Mouse (Mus musculus) MEL (cell line): ENCODE measurements around the gene Med11. TPM values are rescaled to one million over a fixed set of nuclear protein-coding genes. Genes with fewer than 3 reads are reported as not detected.

ENCODE experiments used
- DNase-seq: peaks from one replicate; pipeline ENCODE4 v3.0.0; 2011; ENCODE audit warnings: low read depth, low spot score
- H3K27ac ChIP-seq: 2 replicates; pipeline ENCODE4 v1.5.1; 2012; ENCODE audit warnings: low read depth, mild to moderate bottlenecking, control low read depth, low read length, moderate library complexity; ENCODE audit not compliant: control insufficient read depth
- H3K27me3 ChIP-seq, 2 experiments: fragments of 150-350 bp in 1 of 2; sonication (generic) in 1 of 2; 2 replicates each; pipeline ENCODE4 v1.6.1; 2012; ENCODE audit warnings: low read length in 2 of 2, mild to moderate bottlenecking in 2 of 2, improper control_type of control experiment in 1 of 2, moderate library complexity in 1 of 2; ENCODE audit not compliant: insufficient read depth in 2 of 2, control insufficient read depth in 1 of 2
- H3K36me3 ChIP-seq, 2 experiments: 2 replicates each; pipeline ENCODE4 v1.6.1; 2012 to 2014; ENCODE audit warnings: low read length in 2 of 2, improper control_type of control experiment in 1 of 2, inconsistent platforms in 1 of 2, mild to moderate bottlenecking in 1 of 2; ENCODE audit not compliant: insufficient read depth in 2 of 2, control insufficient read depth in 1 of 2
- H3K4me1 ChIP-seq, 2 experiments: fragments of 150-350 bp in 1 of 2; sonication (generic) in 1 of 2; 2 replicates each; pipeline ENCODE4 v1.6.1; 2012; ENCODE audit warnings: low read length in 2 of 2, improper control_type of control experiment in 1 of 2, mild to moderate bottlenecking in 1 of 2; ENCODE audit not compliant: insufficient read depth in 2 of 2, control insufficient read depth in 1 of 2
- H3K4me3 ChIP-seq, 2 experiments: fragments of 150-350 bp in 1 of 2; sonication (generic) in 1 of 2; 2 replicates each; pipeline ENCODE4 v1.5.1; 2012; ENCODE audit warnings: low read depth in 2 of 2, low read length in 2 of 2, mild to moderate bottlenecking in 2 of 2, moderate library complexity in 2 of 2, control low read depth in 1 of 2, improper control_type of control experiment in 1 of 2; ENCODE audit not compliant: control insufficient read depth in 1 of 2, insufficient read depth in 1 of 2
- H3K79me2 ChIP-seq: 2 replicates; pipeline ENCODE4 v1.6.1; 2012; ENCODE audit warnings: mild to moderate bottlenecking, low read length, moderate library complexity; ENCODE audit not compliant: control insufficient read depth, poor library complexity, insufficient read depth
- H3K9ac ChIP-seq: 2 replicates; pipeline ENCODE4 v1.6.1; 2012; ENCODE audit warnings: low read depth, mild to moderate bottlenecking, control low read depth, low read length, moderate library complexity; ENCODE audit not compliant: control insufficient read depth, poor library complexity, severe bottlenecking
- H3K9me3 ChIP-seq: fragments of 150-350 bp; sonication (generic); replicated peaks from 2 replicates; pipeline ENCODE4 v1.6.1; 2012; ENCODE audit warnings: mild to moderate bottlenecking, low read length, improper control_type of control experiment, moderate library complexity; ENCODE audit not compliant: insufficient read depth
- BHLHE40 ChIP-seq: IDR thresholded peaks from 2 replicates; pipeline ENCODE4 v1.6.1; 2012; ENCODE audit warnings: low read depth, mild to moderate bottlenecking, inconsistent platforms, low read length, improper control_type of control experiment, borderline replicate concordance
- CHD1 ChIP-seq: IDR thresholded peaks from 2 replicates; pipeline ENCODE4 v1.6.1; 2012; ENCODE audit warnings: low read depth, mild to moderate bottlenecking, inconsistent platforms, low read length, improper control_type of control experiment
- CHD2 ChIP-seq: IDR thresholded peaks from 2 replicates; pipeline ENCODE4 v1.6.1; 2011; ENCODE audit warnings: low read length, improper control_type of control experiment
- CTCF ChIP-seq, 3 experiments: IDR thresholded peaks in 2 of 3; conservative IDR thresholded peaks in 1 of 3; 2 replicates each; pipeline ENCODE4 v1.5.1; 2011 to 2012; ENCODE audit warnings: low read length in 3 of 3, low read depth in 2 of 3, mild to moderate bottlenecking in 2 of 3, improper control_type of control experiment in 1 of 3, inconsistent platforms in 1 of 3, mixed read lengths in 1 of 3, moderate library complexity in 1 of 3; ENCODE audit not compliant: control insufficient read depth in 1 of 3, insufficient read depth in 1 of 3, poor library complexity in 1 of 3, severe bottlenecking in 1 of 3
- ELF1 ChIP-seq: IDR thresholded peaks from 2 replicates; pipeline ENCODE4 v1.6.1; 2014; ENCODE audit warnings: low read depth, mild to moderate bottlenecking, inconsistent platforms, low read length, improper control_type of control experiment, moderate library complexity
- EP300 ChIP-seq, 2 experiments: IDR thresholded peaks; 2 replicates each; pipeline ENCODE4 v1.6.1; 2011; ENCODE audit warnings: improper control_type of control experiment in 2 of 2, low read length in 2 of 2, low read depth in 1 of 2, mild to moderate bottlenecking in 1 of 2
- ETS1 ChIP-seq: IDR thresholded peaks from 2 replicates; pipeline ENCODE4 v1.6.1; 2012; ENCODE audit warnings: low read depth, mild to moderate bottlenecking, inconsistent platforms, low read length, improper control_type of control experiment, moderate library complexity
- GABPA ChIP-seq: IDR thresholded peaks from 2 replicates; pipeline ENCODE4 v1.6.1; 2012; ENCODE audit warnings: low read depth, mild to moderate bottlenecking, inconsistent platforms, low read length, improper control_type of control experiment, moderate library complexity
- GATA1 ChIP-seq: IDR thresholded peaks from 2 replicates; pipeline ENCODE4 v1.6.1; 2011; ENCODE audit warnings: low read depth, low read length, improper control_type of control experiment
- HCFC1 ChIP-seq: IDR thresholded peaks from 2 replicates; pipeline ENCODE4 v1.6.1; 2012; ENCODE audit warnings: low read depth, mild to moderate bottlenecking, inconsistent platforms, low read length, improper control_type of control experiment, moderate library complexity
- KAT2A ChIP-seq: conservative IDR thresholded peaks from 2 replicates; pipeline ENCODE4 v1.6.1; 2012; ENCODE audit warnings: low read depth, low read length, improper control_type of control experiment, inconsistent platforms
- MAFK ChIP-seq: IDR thresholded peaks from 2 replicates; pipeline ENCODE4 v1.6.1; 2011; ENCODE audit warnings: low read depth, mild to moderate bottlenecking, low read length, improper control_type of control experiment, borderline replicate concordance
- MAZ ChIP-seq: IDR thresholded peaks from 2 replicates; pipeline ENCODE4 v1.6.1; 2012; ENCODE audit warnings: low read depth, mild to moderate bottlenecking, inconsistent platforms, low read length, improper control_type of control experiment
- MYB ChIP-seq: IDR thresholded peaks from 2 replicates; pipeline ENCODE4 v1.6.1; 2011; ENCODE audit warnings: mild to moderate bottlenecking, low read depth, low read length, improper control_type of control experiment
- MYC ChIP-seq: IDR thresholded peaks from 2 replicates; pipeline ENCODE4 v1.6.1; 2011; ENCODE audit warnings: low read depth, mild to moderate bottlenecking, low read length, improper control_type of control experiment, moderate library complexity
- NELFE ChIP-seq: IDR thresholded peaks from 2 replicates; pipeline ENCODE4 v1.6.1; 2011; ENCODE audit warnings: low read depth, low read length, improper control_type of control experiment
- NRF1 ChIP-seq: IDR thresholded peaks from 2 replicates; pipeline ENCODE4 v1.6.1; 2014; ENCODE audit warnings: low read depth, mild to moderate bottlenecking, inconsistent platforms, low read length, improper control_type of control experiment, moderate library complexity; ENCODE audit not compliant: poor library complexity, insufficient read depth, severe bottlenecking
- POLR2A ChIP-seq, 2 experiments: IDR thresholded peaks; 2 replicates each; pipeline ENCODE4 v1.6.1; 2011 to 2012; ENCODE audit warnings: low read length in 2 of 2, mild to moderate bottlenecking in 2 of 2, control low read depth in 1 of 2, improper control_type of control experiment in 1 of 2, low read depth in 1 of 2, moderate library complexity in 1 of 2; ENCODE audit not compliant: control insufficient read depth in 1 of 2, insufficient read depth in 1 of 2, poor library complexity in 1 of 2
- POLR2AphosphoS5 ChIP-seq: IDR thresholded peaks from 2 replicates; pipeline ENCODE4 v1.6.1; 2012; ENCODE audit warnings: low read depth, borderline replicate concordance, mild to moderate bottlenecking, inconsistent platforms, low read length, moderate library complexity, mixed read lengths
- RAD21 ChIP-seq: IDR thresholded peaks from 2 replicates; pipeline ENCODE4 v1.6.1; 2011; ENCODE audit warnings: mild to moderate bottlenecking, low read depth, low read length, improper control_type of control experiment
- RCOR1 ChIP-seq: IDR thresholded peaks from 2 replicates; pipeline ENCODE4 v1.6.1; 2012; ENCODE audit warnings: low read depth, mild to moderate bottlenecking, inconsistent platforms, low read length, improper control_type of control experiment
- SIN3A ChIP-seq: IDR thresholded peaks from 2 replicates; pipeline ENCODE4 v1.6.1; 2012; ENCODE audit warnings: low read length, improper control_type of control experiment, inconsistent platforms
- SMC3 ChIP-seq: IDR thresholded peaks from 2 replicates; pipeline ENCODE4 v1.6.1; 2011; ENCODE audit warnings: low read depth, low read length, improper control_type of control experiment
- TAL1 ChIP-seq: IDR thresholded peaks from 2 replicates; pipeline ENCODE4 v1.6.1; 2012; ENCODE audit warnings: mild to moderate bottlenecking, inconsistent platforms, low read length, moderate library complexity, mixed read lengths
- TBP ChIP-seq: IDR thresholded peaks from 2 replicates; pipeline ENCODE4 v1.8.0; 2011; ENCODE audit warnings: low read depth, low read length, improper control_type of control experiment
- TCF12 ChIP-seq: IDR thresholded peaks from 2 replicates; pipeline ENCODE4 v1.6.1; 2014; ENCODE audit warnings: low read depth, mild to moderate bottlenecking, inconsistent platforms, low read length, improper control_type of control experiment, moderate library complexity
- UBTF ChIP-seq: IDR thresholded peaks from 2 replicates; pipeline ENCODE4 v1.6.1; 2012; ENCODE audit warnings: low read depth, mild to moderate bottlenecking, inconsistent platforms, low read length, improper control_type of control experiment, moderate library complexity, borderline replicate concordance; ENCODE audit not compliant: insufficient read depth
- USF2 ChIP-seq, 2 experiments: IDR thresholded peaks; 2 replicates each; pipeline ENCODE4 v1.6.1; 2011 to 2012; ENCODE audit warnings: improper control_type of control experiment in 2 of 2, low read length in 2 of 2, borderline replicate concordance in 1 of 2, inconsistent platforms in 1 of 2, low read depth in 1 of 2, mild to moderate bottlenecking in 1 of 2; ENCODE audit not compliant: insufficient read depth in 1 of 2
- ZNF384 ChIP-seq: IDR thresholded peaks from 2 replicates; pipeline ENCODE4 v1.6.1; 2012; ENCODE audit warnings: low read depth, mild to moderate bottlenecking, inconsistent platforms, low read length, improper control_type of control experiment
- polyA plus RNA-seq, 2 experiments: library from polyadenylated mRNA; stranded (reverse) in 1 of 2; unstranded in 1 of 2; fragments of >175 nt in 1 of 2; fragments of >200 nt in 1 of 2; gene quantifications; 2 replicates each; pipeline versions ENCODE4 v1.2.1 to v1.2.4; 2012; ENCODE audit warnings: low replicate concordance in 2 of 2, low read depth in 1 of 2; ENCODE audit not compliant: insufficient read length in 2 of 2, insufficient read depth in 1 of 2, missing spikeins in 1 of 2
- total RNA-seq: library from RNA; depleted of rRNA; stranded (reverse); fragments of 300-350 nt; gene quantifications from 2 replicates; pipeline ENCODE4 v1.2.3, GENCODE M21; 2012

The Med11 gene
- total and polyA plus RNA-seq, 3 experiments: 40.0 to 43.0 TPM; not detected in 1

- peak; percentile 95 for TF ChIP-seq NRF1
- no peak for TF ChIP-seq CHD1
- no peak for TF ChIP-seq UBTF
- TF ChIP-seq GABPA: no peak
Observed at GRCm38 (mm10) chr11:70432048-70432894, 19.4 kb upstream of the Med11 start, which contains the start of gene Arrb2 (continued).

- Histone ChIP-seq H3K27ac (peak overlapping the region; percentile 88), H3K9ac (peak overlapping the region; percentile 88), H3K9me3 (no peaks in the 10 kb centered on the region), H3K27me3 (no peaks in the 10 kb centered on the region), H3K36me3 (peaks cover 0 to 38% of the 10 kb centered on the region in 2 experiments; a peak in 2 of 4 replicates), H3K4me3 (peak overlapping the region; percentile 64 to 80), H3K4me1 (peaks cover 8 to 51% of the 10 kb centered on the region in 2 experiments), H3K79me2 (peaks cover 31% of the 10 kb centered on the region)
- peak; percentile 94 for DNase-seq
- peak; percentile 95 for TF ChIP-seq TCF12
- no peak for TF ChIP-seq CHD1
- no peak for TF ChIP-seq NRF1
- no peak for TF ChIP-seq CHD2
- peak; percentile 49 for TF ChIP-seq HCFC1
- TF ChIP-seq MYB: no peak
- TF ChIP-seq ETS1: peak; percentile 78
- peak; percentile 92 for TF ChIP-seq SIN3A
- TF ChIP-seq GABPA: no peak
- peak; percentile 95 for TF ChIP-seq GATA1
- TF ChIP-seq NELFE: 0 out of 2 replicates have a peak, but pooled peaks have one; percentile 35
- TF ChIP-seq CTCF (IDR thresholded peaks at IDR 0.05 in 2 of 3, conservative IDR thresholded peaks at IDR 0.05 in 1 of 3; ENCODE audit: control insufficient read depth in 1 of 3, insufficient read depth in 1 of 3, low read depth in 2 of 3, low read length in 3 of 3, poor library complexity in 1 of 3, severe bottlenecking in 1 of 3): 0 out of 6 replicates have a peak, but pooled peaks of 1 of the 3 experiments have one; percentile 0
- TF ChIP-seq MYC: peak; percentile 49; the same call in 1 of the 2 replicates
- TF ChIP-seq USF2 (IDR thresholded peaks at IDR 0.05; ENCODE audit: borderline replicate concordance in 1 of 2, insufficient read depth in 1 of 2, low read depth in 1 of 2, low read length in 2 of 2): no peak
- TF ChIP-seq TBP: peak; percentile 71; the same call in 1 of the 2 replicates
- TF ChIP-seq MAZ: peak; percentile 96
- TF ChIP-seq RCOR1: peak; percentile 88
- TF ChIP-seq POLR2A (IDR thresholded peaks at IDR 0.05; ENCODE audit: control insufficient read depth in 1 of 2, insufficient read depth in 1 of 2, low read depth in 1 of 2, low read length in 2 of 2, poor library complexity in 1 of 2): peak; percentile 6 to 66; a peak in 2 of 4 replicates
- TF ChIP-seq POLR2AphosphoS5: no peak
- TF ChIP-seq SMC3: no peak
- peak; percentile 96 to 97 for TF ChIP-seq EP300 (IDR thresholded peaks at IDR 0.05; ENCODE audit: low read depth in 1 of 2, low read length in 2 of 2)
- TF ChIP-seq BHLHE40: peak; percentile 53; the same call in 1 of the 2 replicates
- TF ChIP-seq KAT2A: no peak
- TF ChIP-seq ELF1: peak; percentile 74
- TF ChIP-seq MAFK: no peak
- TF ChIP-seq ZNF384: no peak
- peak; percentile 90 for TF ChIP-seq TAL1
- TF ChIP-seq RAD21: no peak
Observed at GRCm38 (mm10) chr11:70432895-70433568, 18.7 kb upstream of the Med11 start.
